Mouse (Mus musculus): ENCODE results near the gene Slc16a2. TPM values are rescaled to one million over a fixed set of nuclear protein-coding genes. Genes with fewer than 3 reads are reported as not detected.

Slc16a2 gene
- polyA plus RNA-seq, 1 experiment = 0.51 TPM

DNA sequence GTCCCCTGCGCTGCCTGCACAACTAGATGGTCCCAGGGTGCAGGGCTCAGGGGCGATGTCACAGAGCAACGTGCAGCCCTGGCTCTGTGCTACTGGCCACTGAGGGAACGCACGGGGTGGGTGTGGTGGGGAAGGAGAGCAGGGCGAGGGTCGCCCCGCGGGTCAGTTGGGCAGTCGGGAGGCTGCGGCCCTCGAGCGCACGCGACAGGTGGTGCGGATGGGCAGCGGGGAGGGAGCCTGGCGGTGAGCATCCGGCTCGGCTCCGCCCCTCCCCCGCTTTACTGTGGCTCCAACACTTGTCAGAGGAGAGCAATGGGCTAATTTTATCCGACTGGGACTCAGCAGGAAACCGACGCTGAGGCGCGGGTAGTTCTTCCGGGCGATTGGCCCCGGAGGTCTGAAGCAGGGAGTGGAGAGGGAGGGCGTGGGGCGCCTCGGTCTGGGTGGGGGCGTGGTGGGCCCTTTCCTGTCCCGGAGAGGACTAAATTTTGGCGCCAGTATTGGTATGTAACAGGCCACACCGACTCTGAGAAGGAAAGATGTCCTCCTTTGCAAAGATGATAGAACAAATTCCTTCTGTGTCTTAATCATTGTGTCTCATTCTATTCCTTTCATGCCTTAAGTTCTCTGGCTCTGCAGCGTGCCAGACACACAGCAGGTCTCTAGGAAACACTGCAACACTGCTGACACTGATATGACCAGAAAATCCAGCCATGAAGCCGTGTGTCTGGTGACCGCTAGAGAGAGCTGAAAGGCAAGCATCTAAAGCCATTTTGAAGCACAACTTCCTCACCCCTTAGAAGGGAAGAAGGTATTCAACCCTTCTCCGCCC lies 126.4 kb downstream of the Slc16a2 start:
- Histone ChIP-seq H3K79me2 (ENCODE audit: control insufficient read depth, insufficient read depth) (no peaks in the 10 kb centered on the region), H3K4me3 (ENCODE audit: insufficient read depth, poor library complexity, severe bottlenecking) (no peak overlapping the region), H3K27me3 (ENCODE audit: control insufficient read depth, insufficient read depth, insufficient read length) (no peaks in the 10 kb centered on the region), H3K79me3 (ENCODE audit: low read depth) (no peaks in the 10 kb centered on the region), H3K36me3 (ENCODE audit: control insufficient read depth, insufficient read depth) (no peaks in the 10 kb centered on the region), H3ac (ENCODE audit: control insufficient read depth, insufficient read length, low read depth) (no peak overlapping the region)
- TF ChIP-seq MYOD1 (IDR thresholded peaks at IDR 0.05; ENCODE audit: control insufficient read depth, insufficient read length, low read depth) = no peak
- TF ChIP-seq MYOG (IDR thresholded peaks at IDR 0.05; ENCODE audit: control insufficient read depth, extremely low read depth, insufficient read length) = no peak
- TF ChIP-seq CEBPB (IDR thresholded peaks at IDR 0.05; ENCODE audit: low read depth) = no peak

DNA sequence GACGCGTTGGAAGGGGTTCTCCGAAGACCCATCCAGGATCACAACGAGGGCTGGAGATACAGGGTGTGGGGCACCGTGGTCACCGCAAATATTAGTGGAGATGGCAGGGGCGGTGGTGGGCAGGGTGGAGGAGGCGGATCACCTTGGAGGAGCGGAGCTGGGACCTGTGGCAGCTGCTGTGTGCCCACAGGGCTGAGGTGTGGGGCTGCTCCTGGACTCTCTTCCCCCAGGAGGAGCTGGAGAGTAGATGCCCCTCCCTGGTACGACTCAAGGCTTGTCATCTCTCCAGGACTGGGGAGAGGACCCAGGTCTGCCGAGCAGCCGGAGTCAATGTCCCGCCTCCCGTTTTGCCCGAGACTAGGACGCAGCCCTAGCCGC lies 127.0 kb downstream of the Slc16a2 start:
- Histone ChIP-seq H3K36me3 (ENCODE audit: control insufficient read depth, insufficient read depth) (no peaks in the 10 kb centered on the region), H3K79me3 (ENCODE audit: low read depth) (no peaks in the 10 kb centered on the region), H3K27me3 (ENCODE audit: control insufficient read depth, insufficient read depth, insufficient read length) (no peaks in the 10 kb centered on the region), H3K4me3 (ENCODE audit: insufficient read depth, poor library complexity, severe bottlenecking) (no peak overlapping the region), H3ac (ENCODE audit: control insufficient read depth, insufficient read length, low read depth) (no peak overlapping the region), H3K79me2 (ENCODE audit: control insufficient read depth, insufficient read depth) (no peaks in the 10 kb centered on the region)
- TF ChIP-seq USF1 (IDR thresholded peaks at IDR 0.05; ENCODE audit: low read depth) (no peak), CTCF (IDR thresholded peaks at IDR 0.05; ENCODE audit: control insufficient read depth, insufficient read depth, insufficient read length) (no peak), MYOG (IDR thresholded peaks at IDR 0.05; ENCODE audit: control insufficient read depth, extremely low read depth, insufficient read length) (no peak), MAX (IDR thresholded peaks at IDR 0.05) (no peak), MYOD1 (IDR thresholded peaks at IDR 0.05; ENCODE audit: control insufficient read depth, insufficient read length, low read depth) (no peak), CEBPB (IDR thresholded peaks at IDR 0.05; ENCODE audit: low read depth) (no peak)

DNA sequence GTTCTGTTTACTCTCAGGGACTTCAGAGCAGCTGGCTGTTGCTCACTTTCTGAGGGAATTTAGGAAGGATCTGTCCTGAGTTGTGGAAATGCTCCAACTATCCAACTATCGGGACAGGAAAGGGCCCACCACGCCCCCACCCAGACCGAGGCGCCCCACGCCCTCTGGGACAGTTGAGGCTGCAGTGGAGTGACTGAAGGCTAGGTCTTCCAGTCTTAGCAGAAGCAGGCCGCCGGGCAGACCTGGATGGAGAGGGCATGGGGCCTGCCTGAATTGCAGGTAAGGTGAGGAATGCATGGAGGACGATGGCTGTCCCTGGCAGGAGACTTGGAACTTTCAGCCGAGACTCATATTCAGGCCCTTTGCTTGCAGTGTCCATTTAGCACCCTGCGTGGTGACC lies 127.4 kb downstream of the Slc16a2 start:
- no peaks in the 10 kb centered on the region for H3K27me3 ChIP-seq (ENCODE audit: control insufficient read depth, insufficient read depth, insufficient read length)
- H3K79me2 ChIP-seq (ENCODE audit: control insufficient read depth, insufficient read depth) = no peaks in the 10 kb centered on the region
- H3K4me3 ChIP-seq (ENCODE audit: insufficient read depth, poor library complexity, severe bottlenecking) = no peak overlapping the region
- no peaks in the 10 kb centered on the region for H3K36me3 ChIP-seq (ENCODE audit: control insufficient read depth, insufficient read depth)
- no peak for TF ChIP-seq MYOG (IDR thresholded peaks at IDR 0.05; ENCODE audit: control insufficient read depth, extremely low read depth, insufficient read length)
- TF ChIP-seq FOSL1 (IDR thresholded peaks at IDR 0.05; ENCODE audit: insufficient read depth, low read length, poor library complexity, severe bottlenecking) = no peak
- no peak for TF ChIP-seq MAX (IDR thresholded peaks at IDR 0.05)
- TF ChIP-seq MYOD1 (IDR thresholded peaks at IDR 0.05; ENCODE audit: control insufficient read depth, insufficient read length, low read depth) = no peak
- TF ChIP-seq USF1 (IDR thresholded peaks at IDR 0.05; ENCODE audit: low read depth) = no peak
- TF ChIP-seq CEBPB (IDR thresholded peaks at IDR 0.05; ENCODE audit: low read depth) = no peak
- no peak for TF ChIP-seq CTCF (IDR thresholded peaks at IDR 0.05; ENCODE audit: control insufficient read depth, insufficient read depth, insufficient read length)
- H3ac ChIP-seq (ENCODE audit: control insufficient read depth, insufficient read length, low read depth) = no peak overlapping the region
- no peaks in the 10 kb centered on the region for H3K79me3 ChIP-seq (ENCODE audit: low read depth)

GRCm38 (mm10) chrX:103692916-103693315 lies 128.9 kb downstream of the Slc16a2 start:
- TF ChIP-seq MYOD1 (IDR thresholded peaks at IDR 0.05; ENCODE audit: control insufficient read depth, insufficient read length, low read depth) (no peak), CEBPB (IDR thresholded peaks at IDR 0.05; ENCODE audit: low read depth) (no peak), USF1 (IDR thresholded peaks at IDR 0.05; ENCODE audit: low read depth) (no peak)
- no peaks in the 10 kb centered on the region for H3K79me3 ChIP-seq (ENCODE audit: low read depth)
- H3K79me2 ChIP-seq (ENCODE audit: control insufficient read depth, insufficient read depth) = no peaks in the 10 kb centered on the region
- H3K4me3 ChIP-seq (ENCODE audit: insufficient read depth, poor library complexity, severe bottlenecking) = no peak overlapping the region
- H3K36me3 ChIP-seq (ENCODE audit: control insufficient read depth, insufficient read depth) = no peaks in the 10 kb centered on the region
- no peak overlapping the region for H3ac ChIP-seq (ENCODE audit: control insufficient read depth, insufficient read length, low read depth)
- H3K27me3 ChIP-seq (ENCODE audit: control insufficient read depth, insufficient read depth, insufficient read length) = no peaks in the 10 kb centered on the region

- no peak overlapping the region for H3K4me3 ChIP-seq (ENCODE audit: insufficient read depth, poor library complexity, severe bottlenecking)
- TF ChIP-seq USF1 (IDR thresholded peaks at IDR 0.05; ENCODE audit: low read depth) = no peak
- no peak for TF ChIP-seq CEBPB (IDR thresholded peaks at IDR 0.05; ENCODE audit: low read depth)
- no peak for TF ChIP-seq FOSL1 (IDR thresholded peaks at IDR 0.05; ENCODE audit: insufficient read depth, low read length, poor library complexity, severe bottlenecking)
- no peak for TF ChIP-seq MAX (IDR thresholded peaks at IDR 0.05)
- no peak for TF ChIP-seq MYOD1 (IDR thresholded peaks at IDR 0.05; ENCODE audit: control insufficient read depth, insufficient read length, low read depth)
- TF ChIP-seq MYOG (IDR thresholded peaks at IDR 0.05; ENCODE audit: control insufficient read depth, extremely low read depth, insufficient read length) = no peak
- no peak for TF ChIP-seq CTCF (IDR thresholded peaks at IDR 0.05; ENCODE audit: control insufficient read depth, insufficient read depth, insufficient read length)
- H3K27me3 ChIP-seq (ENCODE audit: control insufficient read depth, insufficient read depth, insufficient read length) = no peaks in the 10 kb centered on the region
Observed at GRCm38 (mm10) chrX:103688551-103688950, 133.2 kb downstream of the Slc16a2 start.

GRCm38 (mm10) chrX:103674674-103675073 lies 147.1 kb downstream of the Slc16a2 start:
- H3K36me3 ChIP-seq (ENCODE audit: control insufficient read depth, insufficient read depth) = no peaks in the 10 kb centered on the region
- H3K27me3 ChIP-seq (ENCODE audit: control insufficient read depth, insufficient read depth, insufficient read length) = no peaks in the 10 kb centered on the region
- H3ac ChIP-seq (ENCODE audit: control insufficient read depth, insufficient read length, low read depth) = no peak overlapping the region
- TF ChIP-seq FOSL1 (IDR thresholded peaks at IDR 0.05; ENCODE audit: insufficient read depth, low read length, poor library complexity, severe bottlenecking) (no peak), CTCF (IDR thresholded peaks at IDR 0.05; ENCODE audit: control insufficient read depth, insufficient read depth, insufficient read length) (no peak), MAX (IDR thresholded peaks at IDR 0.05) (no peak), MYOD1 (IDR thresholded peaks at IDR 0.05; ENCODE audit: control insufficient read depth, insufficient read length, low read depth) (no peak), CEBPB (IDR thresholded peaks at IDR 0.05; ENCODE audit: low read depth) (no peak), MYOG (IDR thresholded peaks at IDR 0.05; ENCODE audit: control insufficient read depth, extremely low read depth, insufficient read length) (no peak), USF1 (IDR thresholded peaks at IDR 0.05; ENCODE audit: low read depth) (no peak)
- no peaks in the 10 kb centered on the region for H3K79me3 ChIP-seq (ENCODE audit: low read depth)
- no peak overlapping the region for H3K4me3 ChIP-seq (ENCODE audit: insufficient read depth, poor library complexity, severe bottlenecking)
- no peaks in the 10 kb centered on the region for H3K79me2 ChIP-seq (ENCODE audit: control insufficient read depth, insufficient read depth)

More at GRCm38 (mm10) chrX:103688551-103688950, 133.2 kb downstream of the Slc16a2 start:
- Histone ChIP-seq H3K79me2 (ENCODE audit: control insufficient read depth, insufficient read depth) (no peaks in the 10 kb centered on the region), H3K79me3 (ENCODE audit: low read depth) (no peaks in the 10 kb centered on the region), H3ac (ENCODE audit: control insufficient read depth, insufficient read length, low read depth) (no peak overlapping the region), H3K36me3 (ENCODE audit: control insufficient read depth, insufficient read depth) (no peaks in the 10 kb centered on the region)

Data from C2C12 (cell line).